Mouse (Mus musculus) liver, adult 2 months (tissue): Measurements from ENCODE around the gene Timm50.

Source experiments
- CTCF ChIP-seq: fragments of 200-500 bp; IDR thresholded peaks from 2 replicates; pipeline ENCODE4 v1.5.1; 2011; ENCODE audit warnings: low read depth, low read length, control low read depth
- POLR2A ChIP-seq: fragments of 200-500 bp; IDR thresholded peaks from 2 replicates; pipeline ENCODE4 v1.6.1; 2011; ENCODE audit warnings: low read length, control low read depth; ENCODE audit not compliant: insufficient read depth; ENCODE audit errors: extremely low read depth

DNA sequence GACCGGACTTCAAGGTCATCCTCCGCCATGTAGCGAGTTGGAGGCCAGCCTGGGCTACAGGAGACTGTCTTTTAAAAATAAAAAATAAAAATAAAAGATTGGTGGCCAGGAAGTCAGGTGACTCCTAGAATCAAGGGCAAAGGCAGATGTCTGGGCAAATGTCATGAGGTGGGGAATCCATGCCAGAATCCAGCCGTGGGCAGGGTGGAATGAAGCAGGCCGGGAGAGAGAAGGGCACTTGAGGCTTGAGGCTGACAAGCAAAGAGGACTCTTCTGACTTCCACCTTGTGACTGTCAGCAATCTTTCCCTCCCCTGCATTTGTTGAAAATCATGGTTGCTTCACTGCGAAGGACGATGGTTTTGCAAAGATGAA is 33.6 kb downstream of the Timm50 start:
- TF ChIP-seq POLR2A (no peak), CTCF (no peak)
